Mouse (Mus musculus) MEL (cell line): ENCODE results near the gene Spdye4b.

ENCODE experiments used
- CTCF ChIP-seq, 3 experiments: IDR thresholded peaks in 2 of 3; conservative IDR thresholded peaks in 1 of 3; 2 replicates each; pipeline ENCODE4 v1.5.1; 2011 to 2012; ENCODE audit warnings: low read length in 3 of 3, low read depth in 2 of 3, mild to moderate bottlenecking in 2 of 3, improper control_type of control experiment in 1 of 3, inconsistent platforms in 1 of 3, mixed read lengths in 1 of 3, moderate library complexity in 1 of 3; ENCODE audit not compliant: control insufficient read depth in 1 of 3, insufficient read depth in 1 of 3, poor library complexity in 1 of 3, severe bottlenecking in 1 of 3
- E2F4 ChIP-seq: IDR thresholded peaks from 2 replicates; pipeline ENCODE4 v1.6.1; 2011; ENCODE audit warnings: low read depth, low read length, improper control_type of control experiment, borderline replicate concordance
- HCFC1 ChIP-seq: IDR thresholded peaks from 2 replicates; pipeline ENCODE4 v1.6.1; 2012; ENCODE audit warnings: low read depth, mild to moderate bottlenecking, inconsistent platforms, low read length, improper control_type of control experiment, moderate library complexity
- NELFE ChIP-seq: IDR thresholded peaks from 2 replicates; pipeline ENCODE4 v1.6.1; 2011; ENCODE audit warnings: low read depth, low read length, improper control_type of control experiment
- NRF1 ChIP-seq: IDR thresholded peaks from 2 replicates; pipeline ENCODE4 v1.6.1; 2014; ENCODE audit warnings: low read depth, mild to moderate bottlenecking, inconsistent platforms, low read length, improper control_type of control experiment, moderate library complexity; ENCODE audit not compliant: poor library complexity, insufficient read depth, severe bottlenecking
- POLR2A ChIP-seq, 2 experiments: IDR thresholded peaks; 2 replicates each; pipeline ENCODE4 v1.6.1; 2011 to 2012; ENCODE audit warnings: low read length in 2 of 2, mild to moderate bottlenecking in 2 of 2, control low read depth in 1 of 2, improper control_type of control experiment in 1 of 2, low read depth in 1 of 2, moderate library complexity in 1 of 2; ENCODE audit not compliant: control insufficient read depth in 1 of 2, insufficient read depth in 1 of 2, poor library complexity in 1 of 2
- RAD21 ChIP-seq: IDR thresholded peaks from 2 replicates; pipeline ENCODE4 v1.6.1; 2011; ENCODE audit warnings: mild to moderate bottlenecking, low read depth, low read length, improper control_type of control experiment
- SIN3A ChIP-seq: IDR thresholded peaks from 2 replicates; pipeline ENCODE4 v1.6.1; 2012; ENCODE audit warnings: low read length, improper control_type of control experiment, inconsistent platforms
- TCF12 ChIP-seq: IDR thresholded peaks from 2 replicates; pipeline ENCODE4 v1.6.1; 2014; ENCODE audit warnings: low read depth, mild to moderate bottlenecking, inconsistent platforms, low read length, improper control_type of control experiment, moderate library complexity

GRCm38 (mm10) chr5:143177541-143178200 is 3.1 kb upstream of the Spdye4b start:
- TF ChIP-seq POLR2A (IDR thresholded peaks at IDR 0.05; ENCODE audit: control insufficient read depth in 1 of 2, insufficient read depth in 1 of 2, low read depth in 1 of 2, low read length in 2 of 2, poor library complexity in 1 of 2) (no peak), HCFC1 (no peak), CTCF (IDR thresholded peaks at IDR 0.05 in 2 of 3, conservative IDR thresholded peaks at IDR 0.05 in 1 of 3; ENCODE audit: control insufficient read depth in 1 of 3, insufficient read depth in 1 of 3, low read depth in 2 of 3, low read length in 3 of 3, poor library complexity in 1 of 3, severe bottlenecking in 1 of 3) (peak; percentile 31 to 45 (median 42)), TCF12 (no peak), SIN3A (no peak), NRF1 (no peak), E2F4 (no peak), RAD21 (peak; percentile 12), NELFE (no peak)
